Mouse (Mus musculus) liver, postnatal 0 days (tissue): ENCODE results near the gene Git2.

Experiments used
- CTCF ChIP-seq: sonication (generic); IDR thresholded peaks from 2 replicates; pipeline ENCODE4 v1.5.1; 2016; ENCODE audit warnings: antibody characterized with exemption, low read depth
- EP300 ChIP-seq: IDR thresholded peaks from 2 replicates; pipeline ENCODE4 v1.6.1; 2016; ENCODE audit warnings: antibody characterized with exemption, low read depth, mild to moderate bottlenecking

DNA sequence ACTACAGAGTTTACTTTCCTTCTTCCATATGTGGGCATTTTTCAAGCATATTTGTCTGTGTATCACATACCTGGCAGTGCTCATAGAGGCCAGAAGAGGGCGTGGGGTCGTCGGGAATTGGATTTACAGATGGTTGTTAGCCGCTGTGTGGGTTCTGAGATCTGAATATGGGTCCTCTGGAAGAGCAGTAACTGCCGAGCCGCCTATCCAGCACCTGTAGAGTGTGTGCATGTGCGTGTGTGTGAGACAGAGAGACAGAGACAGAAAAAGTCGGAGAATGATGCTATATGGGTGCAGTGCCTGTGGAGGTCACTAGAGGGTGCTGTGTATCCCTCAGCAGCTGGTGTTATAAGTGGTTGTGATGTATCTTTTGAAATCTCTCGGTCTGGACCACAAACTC is 48.9 kb upstream of the Git2 start:
- TF ChIP-seq CTCF (peak; percentile 91), EP300 (no peak)
